Mouse (Mus musculus): ENCODE results near the gene Ncf4.

- TF ChIP-seq EP300 (IDR thresholded peaks at IDR 0.05; ENCODE audit: low read depth) (no peak), CTCF (IDR thresholded peaks at IDR 0.05; ENCODE audit: low read depth) (no peak)
These were observed 66.4 kb downstream of the Ncf4 start for GRCm38 (mm10) chr15:78310971-78311370.

Data from liver, embryonic 14.5 days (tissue).